Mouse (Mus musculus) liver, embryonic 16.5 days (tissue): Measurements from ENCODE around the gene Ppy. TPM values are rescaled to one million over a fixed set of nuclear protein-coding genes. Genes with fewer than 3 reads are reported as not detected.
A peak's percentile ranks its signal among the peaks of the same experiment; 100 is the strongest.

Source experiments
- ATAC-seq: fragments of 200-750 bp; cut with Nextera tagmentation; 2 replicates; pipeline ENCODE4 v1.8.0; 2017; ENCODE audit warnings: low read depth, mild to moderate bottlenecking, moderate number of reproducible peaks, moderate library complexity
- H3K27ac ChIP-seq: fragments of 300-500 bp; sonication (generic); 2 replicates; pipeline ENCODE4 v1.5.1; 2014; ENCODE audit warnings: mild to moderate bottlenecking, low read length
- H3K27me3 ChIP-seq: fragments of 300-500 bp; sonication (generic); 2 replicates; pipeline ENCODE4 v1.6.1; 2014; ENCODE audit warnings: low read depth, low read length, mixed read lengths; ENCODE audit not compliant: control insufficient read depth, insufficient read depth
- H3K36me3 ChIP-seq: fragments of 300-500 bp; sonication (generic); 2 replicates; pipeline ENCODE4 v1.6.1; 2014; ENCODE audit warnings: mild to moderate bottlenecking; ENCODE audit not compliant: control insufficient read depth, insufficient read depth
- H3K4me1 ChIP-seq: fragments of 300-500 bp; sonication (generic); 2 replicates; pipeline ENCODE4 v1.6.1; 2014; ENCODE audit warnings: low read depth, low read length, mixed read lengths; ENCODE audit not compliant: control insufficient read depth
- H3K4me2 ChIP-seq: fragments of 300-500 bp; sonication (generic); 2 replicates; pipeline ENCODE4 v1.6.1; 2014; ENCODE audit warnings: low read depth, low read length, mixed read lengths
- H3K4me3 ChIP-seq: fragments of 300-500 bp; sonication (generic); 2 replicates; pipeline ENCODE4 v1.5.1; 2014; ENCODE audit warnings: low read depth, mild to moderate bottlenecking, low read length
- H3K9ac ChIP-seq: fragments of 300-500 bp; sonication (generic); 2 replicates; pipeline ENCODE4 v1.6.1; 2014; ENCODE audit warnings: low read depth, low read length
- H3K9me3 ChIP-seq: fragments of 300-500 bp; sonication (generic); replicated peaks from 2 replicates; pipeline ENCODE4 v1.6.1; 2016; ENCODE audit warnings: low read length; ENCODE audit not compliant: control insufficient read depth
- WGBS: fragments of 180-500 bp; shearing (Covaris S2); extraction: QIAGEN DNeasy Blood & Tissue Kit; methylation state at CpG from one replicate; pipeline ENCODE4 v1.1.7; 2014; ENCODE audit not compliant: insufficient replicate concordance; 5-methylcytosine and 5-hydroxymethylcytosine counted together
- polyA plus RNA-seq: library from polyadenylated mRNA; unstranded; fragments of >200 nt; fragmentation: Nextera tagmentation; extraction: Ambion mirVana; gene quantifications from 2 replicates; pipeline ENCODE4 v1.2.1, GENCODE M21; 2015

Ppy gene
- polyA plus RNA-seq, 1 experiment from 2014 or later: 0.32 TPM

- peaks cover 10% of the 10 kb centered on the region for H3K4me1 ChIP-seq
- WGBS: 6% methylated on average over 23 of the region's 23 CpGs
- peak; percentile 59 for ATAC-seq
- peaks cover 6% of the 10 kb centered on the region for H3K27me3 ChIP-seq
- peak overlapping the region; percentile 42 for H3K4me2 ChIP-seq
- H3K27ac ChIP-seq: no peak overlapping the region
- no peaks in the 10 kb centered on the region; the same call in 1 of the 2 replicates for H3K36me3 ChIP-seq
- H3K9me3 ChIP-seq: no peaks in the 10 kb centered on the region
- H3K4me3 ChIP-seq: peak overlapping the region; percentile 20
- H3K9ac ChIP-seq: no peak overlapping the region
Observed at GRCm38 (mm10) chr11:102061236-102061940, 39.7 kb downstream of the Ppy start.

GRCm38 (mm10) chr11:102053847-102054246, 47.3 kb downstream of the Ppy start:
- Histone ChIP-seq H3K36me3 (no peaks in the 10 kb centered on the region), H3K27me3 (peaks cover 2% of the 10 kb centered on the region; the same call in 1 of the 2 replicates), H3K4me1 (no peaks in the 10 kb centered on the region), H3K27ac (no peak overlapping the region), H3K4me3 (no peak overlapping the region), H3K9me3 (no peaks in the 10 kb centered on the region), H3K9ac (no peak overlapping the region), H3K4me2 (no peak overlapping the region)
- WGBS: 15% methylated on average over 9 of the region's 9 CpGs
- ATAC-seq: no peak

GRCm38 (mm10) chr11:102053183-102053582, 47.9 kb downstream of the Ppy start:
- Histone ChIP-seq H3K4me2 (no peak overlapping the region), H3K4me1 (no peaks in the 10 kb centered on the region), H3K27me3 (peaks cover 2% of the 10 kb centered on the region; the same call in 1 of the 2 replicates), H3K27ac (no peak overlapping the region), H3K9me3 (no peaks in the 10 kb centered on the region), H3K4me3 (no peak overlapping the region), H3K9ac (no peak overlapping the region), H3K36me3 (no peaks in the 10 kb centered on the region)
- no peak for ATAC-seq
- 52% methylated on average over 7 of the region's 7 CpGs for WGBS

GRCm38 (mm10) chr11:102052697-102053096, 48.4 kb downstream of the Ppy start:
- ATAC-seq: no peak
- Histone ChIP-seq H3K27me3 (peaks cover 2% of the 10 kb centered on the region; the same call in 1 of the 2 replicates), H3K27ac (no peak overlapping the region), H3K9me3 (no peaks in the 10 kb centered on the region), H3K4me2 (no peak overlapping the region), H3K4me3 (no peak overlapping the region), H3K36me3 (no peaks in the 10 kb centered on the region), H3K4me1 (no peaks in the 10 kb centered on the region), H3K9ac (no peak overlapping the region)
- 70% methylated on average over 12 of the region's 12 CpGs for WGBS

- Histone ChIP-seq H3K9ac (no peak overlapping the region), H3K9me3 (no peaks in the 10 kb centered on the region), H3K36me3 (no peaks in the 10 kb centered on the region), H3K4me3 (no peak overlapping the region), H3K27ac (peak overlapping the region; percentile 58; the same call in 1 of the 2 replicates), H3K27me3 (peaks cover 2% of the 10 kb centered on the region; the same call in 1 of the 2 replicates), H3K4me1 (no peaks in the 10 kb centered on the region), H3K4me2 (no peak overlapping the region)
- WGBS: 48% methylated on average over 4 of the region's 4 CpGs
- no peak for ATAC-seq
Observed at GRCm38 (mm10) chr11:102051954-102052353, 49.2 kb downstream of the Ppy start.

- Histone ChIP-seq H3K36me3 (no peaks in the 10 kb centered on the region), H3K27ac (peak overlapping the region; percentile 58; the same call in 1 of the 2 replicates), H3K4me2 (no peak overlapping the region), H3K9ac (no peak overlapping the region), H3K4me1 (no peaks in the 10 kb centered on the region), H3K27me3 (peaks cover 2% of the 10 kb centered on the region; the same call in 1 of the 2 replicates), H3K9me3 (no peaks in the 10 kb centered on the region), H3K4me3 (no peak overlapping the region)
- 0 out of 2 replicates have a peak, but pooled peaks have one; percentile 35 for ATAC-seq
- WGBS: 50% methylated on average over 4 of the region's 4 CpGs
Observed at GRCm38 (mm10) chr11:102051541-102051940, 49.6 kb downstream of the Ppy start.

Other genes with a start within 250 kb of the Ppy start
- gene Meox1, start 206.9 kb downstream of the Ppy start, polyA plus RNA-seq: 0.47 and 0.49 TPM in 2 replicates
- gene Sost, start 134.3 kb downstream of the Ppy start, polyA plus RNA-seq: not detected in 2 replicates
- gene Cfap97d1, start 117.0 kb downstream of the Ppy start, polyA plus RNA-seq: not detected in 2 replicates
- gene Dusp3, start 114.3 kb downstream of the Ppy start, polyA plus RNA-seq: 8.1 and 8.9 TPM in 2 replicates
- 0.28 and 0.76 TPM in 2 replicates for gene Mpp3, start 72.9 kb downstream of the Ppy start, polyA plus RNA-seq
- gene Cd300lg, start 59.8 kb downstream of the Ppy start, polyA plus RNA-seq: 0.68 and 0.87 TPM in 2 replicates
- gene Mpp2, start 12.8 kb downstream of the Ppy start, polyA plus RNA-seq: 9.2 and 11.1 TPM in 2 replicates
- 1.1 TPM in 1 of 2 replicates, not detected in the other for gene Pyy, start 6.5 kb upstream of the Ppy start, polyA plus RNA-seq
- 19.0 and 19.2 TPM in 2 replicates for gene Nags, start 44.2 kb upstream of the Ppy start, polyA plus RNA-seq
- gene Tmem101, start 55.1 kb upstream of the Ppy start, polyA plus RNA-seq: 9.0 and 9.9 TPM in 2 replicates
- 51.2 and 52.5 TPM in 2 replicates for gene Lsm12, start 84.0 kb upstream of the Ppy start, polyA plus RNA-seq
- 7.7 and 8.2 TPM in 2 replicates for gene G6pc3, start 88.3 kb upstream of the Ppy start, polyA plus RNA-seq
- gene Hdac5, start 128.8 kb upstream of the Ppy start, polyA plus RNA-seq: 16.9 and 20.4 TPM in 2 replicates
- gene BC030867, start 147.6 kb upstream of the Ppy start, polyA plus RNA-seq: 13.2 and 13.8 TPM in 2 replicates
- gene Asb16, start 167.4 kb upstream of the Ppy start, polyA plus RNA-seq: 0.04 TPM in 1 of 2 replicates, not detected in the other
- 26.7 and 28.5 TPM in 2 replicates for gene Tmub2, start 183.6 kb upstream of the Ppy start, polyA plus RNA-seq
- gene Atxn7l3, start 195.3 kb upstream of the Ppy start, polyA plus RNA-seq: 3.0 and 3.2 TPM in 2 replicates
- 44.5 and 46.4 TPM in 2 replicates for gene Ubtf, start 218.4 kb upstream of the Ppy start, polyA plus RNA-seq